Mouse (Mus musculus) myocyte (in vitro differentiated cells): Measurements from ENCODE around the gene Midn.

ENCODE experiments used
- E2F4 ChIP-seq: IDR thresholded peaks from one replicate; pipeline ENCODE4 v1.6.1; 2011; ENCODE audit warnings: mild to moderate bottlenecking, control low read depth, moderate library complexity; ENCODE audit not compliant: insufficient read depth
- MYOG ChIP-seq, 3 experiments: IDR thresholded peaks; one replicate each; pipeline ENCODE4 v1.6.1; 2011; ENCODE audit warnings: control low read depth in 2 of 3, low read depth in 2 of 3, mild to moderate bottlenecking in 2 of 3; ENCODE audit not compliant: insufficient read length in 2 of 3, control insufficient read depth in 1 of 3, insufficient read depth in 1 of 3
- POLR2A ChIP-seq: IDR thresholded peaks from one replicate; pipeline ENCODE4 v1.6.1; 2011; ENCODE audit warnings: low read depth, mild to moderate bottlenecking, control low read depth, moderate library complexity; ENCODE audit not compliant: insufficient read length
- REST ChIP-seq: IDR thresholded peaks from one replicate; pipeline ENCODE4 v1.6.1; 2011; ENCODE audit warnings: mild to moderate bottlenecking, control low read depth, moderate library complexity; ENCODE audit not compliant: insufficient read depth, insufficient read length
- USF1 ChIP-seq: IDR thresholded peaks from one replicate; pipeline ENCODE4 v1.6.1; 2011; ENCODE audit warnings: low read depth, mild to moderate bottlenecking, control low read depth, moderate library complexity

- TF ChIP-seq POLR2A (peak; percentile 12), REST (no peak), USF1 (no peak), MYOG (IDR thresholded peaks at IDR 0.05; ENCODE audit: control insufficient read depth in 1 of 3, insufficient read depth in 1 of 3, insufficient read length in 2 of 3, low read depth in 2 of 3) (no peak), E2F4 (no peak)
Observed at GRCm38 (mm10) chr10:80171760-80172526, 23.9 kb downstream of the Midn start.
